Mouse (Mus musculus): ENCODE data around the gene Xrcc5.

Xrcc5 gene

DNA sequence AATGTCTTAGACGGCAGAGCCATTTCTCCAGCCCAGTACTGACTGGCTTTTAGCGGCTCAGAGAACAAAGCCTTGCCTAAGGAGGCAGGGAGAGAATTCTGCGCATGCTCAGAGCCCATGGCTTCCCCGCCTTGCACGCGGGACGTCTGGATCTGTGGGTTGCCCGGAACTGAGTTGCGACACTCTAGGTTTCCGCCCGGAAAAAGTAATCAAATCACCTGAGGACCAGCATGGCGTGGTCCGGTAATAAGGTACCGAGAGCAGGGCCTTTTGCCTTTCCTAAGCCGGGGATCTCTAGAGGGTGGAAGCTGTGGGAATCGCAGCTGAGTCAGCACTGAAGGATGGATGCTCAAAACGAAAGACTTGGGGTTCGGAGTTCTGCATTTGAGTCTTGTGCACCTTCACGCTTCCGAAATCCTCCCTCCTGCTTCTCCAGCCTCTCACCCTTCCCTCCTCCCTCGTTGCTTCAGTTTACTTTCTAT is at the start of gene Xrcc5:
Xrcc5 (plus strand) TSS at position 105 of the 482 bp plus-strand sequence.
- DNase-seq, result peak; percentile 95 to 97

DNA sequence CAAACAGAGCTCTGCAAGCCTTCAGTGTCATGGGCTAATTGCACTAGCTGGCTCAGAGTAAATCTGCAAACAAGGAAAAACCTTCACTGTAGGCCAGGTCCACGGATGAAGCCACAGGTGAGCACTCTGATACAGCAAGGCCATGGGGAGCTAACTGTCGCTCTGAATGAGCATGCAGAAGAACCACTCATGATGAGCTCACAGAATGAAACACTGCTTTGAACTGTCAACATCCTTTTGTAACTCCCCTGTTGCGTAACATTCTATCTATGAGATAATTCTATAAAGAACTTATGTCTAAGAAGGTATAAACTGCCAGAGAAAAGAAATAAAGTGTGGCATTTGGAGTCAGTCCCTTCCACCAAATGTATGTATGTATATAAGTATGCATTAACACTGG is 44.1 kb upstream of the Xrcc5 start:
- DNase-seq, result no peak

DNA sequence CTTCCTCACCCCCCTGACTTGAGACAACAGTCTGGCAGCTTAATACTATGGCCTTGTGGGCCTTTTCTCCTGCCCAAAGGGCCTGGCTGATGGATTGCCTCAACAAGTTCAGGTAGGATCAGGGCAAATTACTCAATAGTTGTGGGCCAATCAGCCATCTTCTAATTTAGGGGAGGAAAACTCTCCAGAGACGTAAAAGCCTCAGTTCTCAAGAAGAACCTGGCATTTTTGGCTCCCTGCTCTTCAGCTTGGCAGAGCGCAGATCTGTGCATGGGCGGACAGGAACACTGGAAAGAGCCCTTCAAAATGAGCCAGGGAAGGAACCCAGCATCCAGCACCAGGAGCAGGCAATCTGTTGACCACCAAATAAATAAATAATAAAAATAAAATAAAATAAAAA is 29.1 kb upstream of the Xrcc5 start:
- no peak for DNase-seq

DNA sequence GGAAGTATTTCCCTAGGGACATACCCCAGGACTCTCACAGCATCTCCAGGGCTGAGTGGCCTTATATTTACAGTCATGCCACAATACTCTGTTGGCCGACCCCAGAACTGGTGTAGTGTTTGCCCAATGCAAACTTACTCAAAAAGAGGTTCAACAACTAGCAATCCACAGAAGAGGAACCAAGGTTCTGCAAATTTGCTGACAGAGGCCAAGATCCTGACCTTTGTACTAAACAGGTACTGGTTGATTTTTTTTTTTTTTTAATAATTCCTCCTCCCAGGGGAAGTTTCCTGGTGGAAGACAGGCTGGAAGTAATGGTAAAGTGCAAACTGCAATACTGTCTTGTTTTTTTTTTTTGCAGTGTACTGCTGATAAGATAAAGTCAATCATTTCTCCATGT is 24.6 kb upstream of the Xrcc5 start:
- DNase-seq, result no peak

DNA sequence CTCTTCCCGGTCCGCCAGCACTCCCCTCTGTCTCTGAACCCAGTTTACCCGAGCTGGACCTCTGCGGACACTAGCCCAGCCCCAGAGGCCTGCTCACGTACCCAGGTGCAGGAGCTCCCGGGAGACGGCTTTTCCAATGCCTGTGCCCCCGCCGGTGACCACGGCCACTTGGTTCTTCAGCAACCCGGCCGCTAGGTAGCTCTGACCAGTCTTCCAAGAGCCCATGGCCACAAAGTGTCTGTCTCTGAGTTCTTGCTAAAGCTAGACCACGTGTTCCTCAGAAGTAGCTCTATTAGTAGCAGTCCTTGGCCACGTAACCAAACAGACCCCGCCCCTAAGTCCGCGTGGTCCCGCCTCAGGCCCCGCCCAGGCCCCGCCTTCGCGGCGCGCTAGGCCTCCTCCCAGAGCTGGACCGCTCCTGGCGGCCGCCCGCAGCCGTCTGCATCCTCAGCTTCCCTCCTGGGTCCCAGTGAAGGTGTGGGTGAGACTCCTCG is 23.2 kb upstream of the Xrcc5 start, which contains the start of the genes Pecr and Tmem169:
Pecr (minus strand) TSS at position 323 of the 494 bp plus-strand sequence.
Tmem169 (plus strand) TSS at position 378 of the 494 bp plus-strand sequence.
- peak; percentile 93 to 95 for DNase-seq

DNA sequence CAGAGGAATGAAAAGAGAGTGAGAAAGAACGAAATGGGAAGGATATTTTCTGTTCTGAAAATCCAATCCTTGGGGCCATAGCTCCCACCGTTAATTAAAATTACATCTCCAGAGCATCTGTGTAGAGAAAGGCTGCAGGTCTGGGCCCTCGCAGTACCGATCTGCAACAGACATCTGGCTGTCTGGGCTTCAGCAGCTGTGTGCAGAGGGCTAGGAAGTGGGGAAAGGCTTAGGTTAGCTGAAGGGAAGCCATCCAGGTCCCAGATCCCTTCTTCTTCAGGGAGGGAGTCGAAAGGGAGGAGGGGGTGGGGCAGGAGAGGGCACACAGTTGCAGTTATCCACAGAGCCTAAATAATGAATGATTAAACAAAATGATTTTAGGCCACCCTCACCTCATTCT is 22.7 kb upstream of the Xrcc5 start:
- peak in 1 of 2 experiments; percentile 17 for DNase-seq

DNA sequence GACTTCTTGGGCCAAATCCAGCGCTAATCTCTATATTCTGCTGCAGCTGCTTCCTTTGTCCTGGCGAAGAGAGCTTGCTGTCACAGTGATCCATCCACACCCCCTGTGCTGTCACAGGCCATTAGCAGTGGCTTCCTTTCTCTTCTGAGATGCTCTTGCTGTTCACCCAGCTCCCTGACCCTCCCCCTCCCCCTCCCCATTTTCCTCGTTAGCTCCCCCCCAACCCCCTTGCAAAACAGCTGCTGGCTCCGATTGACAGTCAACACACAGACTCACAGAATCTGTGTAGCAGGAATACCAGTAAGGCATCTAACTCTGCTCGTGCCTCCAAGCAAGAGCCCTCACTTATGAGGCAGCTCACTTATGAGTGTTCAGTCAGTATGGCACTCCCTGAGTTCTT is 20.3 kb upstream of the Xrcc5 start:
- DNase-seq, result no peak

DNA sequence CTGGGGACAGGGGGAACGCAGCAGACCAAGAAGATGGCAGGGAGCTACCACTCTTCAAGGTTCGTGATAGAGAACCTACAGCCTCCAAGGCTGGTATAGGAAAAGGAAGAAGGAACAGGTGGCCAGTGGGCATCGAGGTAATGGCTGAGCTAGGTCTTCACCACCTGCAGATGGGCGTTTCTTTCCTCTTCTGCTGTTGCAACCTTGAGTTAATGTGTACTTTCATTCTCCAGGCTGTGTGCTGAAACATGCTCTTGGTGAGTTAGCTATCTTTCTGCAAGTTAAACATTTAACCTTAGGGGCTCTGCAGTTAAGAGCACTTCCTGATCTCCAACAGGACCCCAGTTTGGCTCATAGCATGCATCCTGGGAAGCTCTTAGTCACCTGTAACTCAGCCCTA is 19.3 kb upstream of the Xrcc5 start:
- no peak for DNase-seq

DNA sequence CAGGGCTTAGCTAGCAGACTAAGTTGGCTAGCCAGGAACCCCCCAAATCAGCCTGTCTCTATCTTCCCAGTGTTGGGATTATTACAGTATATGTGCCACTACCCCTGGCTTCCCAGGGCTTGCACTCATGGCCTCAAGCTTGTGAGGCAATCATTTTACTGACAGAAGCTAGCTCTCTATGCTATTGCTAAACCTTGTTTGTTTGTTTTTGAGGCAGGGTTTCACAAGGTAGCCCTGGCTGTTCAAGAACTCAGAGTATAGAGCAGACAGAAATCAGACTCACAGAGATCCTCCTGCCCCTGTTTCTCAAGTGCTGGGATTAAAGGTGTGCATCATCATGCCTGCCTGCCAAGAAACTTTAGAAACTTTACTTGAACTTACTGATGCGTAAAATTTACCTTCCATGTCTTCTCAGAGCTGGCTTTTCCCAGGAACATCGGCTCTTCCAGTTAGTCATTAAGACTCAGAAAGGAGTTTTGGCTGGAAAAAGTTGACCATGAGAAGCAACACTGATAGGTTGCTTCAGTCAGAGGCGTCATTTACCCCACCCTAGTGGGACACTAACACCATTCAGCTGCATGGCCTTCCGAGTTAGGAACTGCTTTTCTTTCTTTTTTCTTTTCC is 18.6 kb upstream of the Xrcc5 start:
- DNase-seq, result no peak

DNA sequence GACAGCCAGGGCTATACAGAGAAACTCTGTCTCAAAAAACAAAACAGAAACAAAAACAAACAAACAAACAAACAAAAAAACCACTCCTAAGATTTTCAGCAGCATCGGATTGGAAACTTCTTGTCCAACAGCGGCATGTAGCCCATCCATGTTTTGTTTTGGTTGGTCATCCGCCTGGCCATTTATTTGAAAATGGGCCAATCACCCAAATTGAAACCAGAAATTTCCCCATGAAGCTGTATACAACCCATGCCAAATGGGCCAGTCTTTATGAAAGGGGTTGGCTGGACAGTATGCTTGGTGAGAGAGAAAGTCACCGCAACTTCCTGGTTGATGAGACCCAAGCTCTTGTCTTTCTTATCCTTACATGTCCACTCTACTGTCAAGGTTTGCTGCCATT is 16.3 kb upstream of the Xrcc5 start:
- no peak for DNase-seq

DNA sequence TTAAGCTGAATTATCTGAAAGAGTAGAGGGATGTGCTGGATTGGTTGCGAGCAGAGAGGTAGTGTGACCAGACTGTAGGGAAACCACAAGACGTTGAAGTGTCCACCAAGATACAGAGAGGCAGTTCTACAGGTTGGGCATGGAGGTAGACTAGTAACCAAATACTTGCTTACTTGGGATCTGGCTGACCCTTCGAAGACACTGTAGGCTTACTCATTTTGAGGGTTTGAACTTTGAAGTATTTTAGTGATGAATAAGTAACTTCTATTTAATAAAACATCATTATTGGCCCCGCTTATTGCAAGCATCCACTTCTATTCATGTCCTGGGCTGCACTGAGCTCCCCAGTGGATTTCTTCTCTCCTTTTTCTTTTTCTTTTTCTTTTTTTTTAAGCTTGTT is 15.8 kb upstream of the Xrcc5 start:
- no peak for DNase-seq

DNA sequence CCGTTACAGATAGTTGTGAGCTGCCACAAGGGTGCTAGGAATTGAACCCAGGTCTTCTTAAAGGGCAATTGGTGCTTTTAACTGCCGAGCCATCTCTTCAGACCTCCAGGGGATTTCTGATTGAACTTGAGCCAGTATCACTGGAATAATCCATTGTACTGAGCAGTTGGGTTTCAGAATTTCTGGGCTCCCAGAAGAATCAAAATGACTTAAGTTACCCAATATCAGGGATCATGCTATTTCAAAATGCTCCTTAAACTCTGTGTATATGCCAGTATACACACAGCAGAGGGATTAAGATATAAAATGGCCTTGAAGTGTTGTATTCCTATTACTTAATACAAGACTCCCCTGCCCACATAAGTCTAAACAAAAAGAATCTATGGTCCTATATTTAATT is 15.3 kb upstream of the Xrcc5 start:
- no peak for DNase-seq

DNA sequence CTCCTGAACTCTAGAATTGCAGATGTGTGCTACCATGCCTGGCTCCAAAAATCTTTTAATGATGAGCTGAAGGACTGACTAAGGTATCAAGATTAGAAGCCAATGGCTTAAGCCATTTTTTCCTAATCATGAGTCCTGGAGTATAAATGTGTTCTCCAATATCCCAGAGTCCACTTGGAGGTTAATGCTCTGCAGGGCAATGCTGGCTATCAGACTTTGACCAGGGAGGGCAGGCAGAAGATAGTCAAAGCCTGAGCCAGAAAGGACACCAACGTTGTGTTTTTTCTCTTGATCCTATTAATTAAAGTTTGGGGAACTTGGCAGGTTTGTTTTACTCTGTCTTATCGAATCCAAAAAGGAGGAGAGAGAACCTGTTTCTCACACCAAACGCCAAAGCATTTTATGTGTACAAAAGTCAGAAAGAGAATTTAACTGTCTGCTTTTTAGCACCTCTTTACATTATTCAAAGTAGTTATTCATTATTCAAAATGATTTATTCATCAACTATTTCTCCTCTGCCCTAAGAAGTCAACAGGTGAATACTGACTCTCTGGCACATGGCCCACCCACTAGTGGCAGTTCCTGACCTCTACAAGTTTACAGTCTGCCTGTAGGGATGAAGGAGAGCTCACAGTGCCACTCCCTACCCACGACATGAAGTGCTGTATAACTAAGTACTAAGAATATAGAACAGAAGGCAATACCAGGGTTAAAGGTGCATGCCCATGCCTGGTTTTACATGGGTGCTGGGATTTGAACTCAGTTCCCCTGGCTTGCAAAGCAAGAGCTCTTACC is 13.2 kb upstream of the Xrcc5 start:
- DNase-seq, result no peak

DNA sequence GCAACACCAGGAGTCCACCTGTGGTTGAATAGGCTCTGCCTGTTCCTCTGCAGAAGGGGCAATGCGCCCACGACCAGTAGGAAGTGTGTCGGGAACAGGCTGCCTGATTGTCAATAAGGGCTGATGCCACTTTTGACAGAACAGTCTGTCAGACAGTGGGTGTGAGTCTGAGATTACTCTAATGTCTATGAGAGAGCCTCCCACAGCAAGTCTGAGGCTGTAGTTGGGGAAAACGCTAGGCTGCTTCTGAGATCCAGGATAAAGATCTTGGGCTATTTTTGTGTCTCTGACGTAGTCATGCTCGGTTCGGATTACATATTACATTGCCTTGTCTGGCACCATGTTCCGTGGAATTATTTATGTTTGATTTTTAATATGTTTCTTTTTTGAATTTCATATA is 11.5 kb upstream of the Xrcc5 start:
- DNase-seq, result no peak

DNA sequence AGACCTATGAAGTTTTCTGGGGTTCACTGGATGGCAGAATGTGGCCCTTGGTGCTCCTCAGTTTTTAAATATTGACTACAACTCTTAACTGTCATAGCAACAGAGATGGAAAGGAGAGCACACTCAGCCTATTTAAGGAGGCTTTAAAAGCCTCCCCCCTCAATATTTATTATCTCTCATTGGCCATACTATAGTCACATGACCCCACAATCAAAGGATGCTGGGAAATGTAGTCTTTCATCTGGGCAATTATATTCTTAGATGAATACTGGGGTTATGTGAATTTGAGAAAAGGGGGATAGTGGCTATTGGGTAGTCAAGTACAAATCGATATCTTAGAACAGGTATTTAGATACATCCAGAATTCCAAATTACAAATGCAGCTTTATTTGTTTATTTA is 5.4 kb upstream of the Xrcc5 start:
- no peak for DNase-seq

DNA sequence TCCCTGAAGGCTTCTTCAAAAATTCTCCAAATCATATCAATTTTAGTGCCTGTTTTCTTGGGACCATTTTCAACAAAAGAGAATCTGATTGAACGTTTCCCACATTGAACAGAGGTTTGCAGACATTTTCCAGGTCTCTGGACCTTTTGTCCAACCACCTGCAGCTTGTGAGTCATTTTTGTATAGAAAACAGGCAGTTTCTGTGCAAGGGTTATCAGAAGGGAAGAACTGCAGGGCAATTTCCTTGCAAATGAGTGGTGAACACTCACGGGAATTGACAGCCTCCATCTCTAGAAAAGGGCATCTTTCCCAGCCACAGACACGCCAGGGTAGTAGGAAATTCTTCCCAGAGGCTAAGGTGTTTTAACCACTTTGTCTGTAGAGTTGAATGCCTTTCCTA is 980 bp upstream of the Xrcc5 start:
- no peak for DNase-seq

DNA sequence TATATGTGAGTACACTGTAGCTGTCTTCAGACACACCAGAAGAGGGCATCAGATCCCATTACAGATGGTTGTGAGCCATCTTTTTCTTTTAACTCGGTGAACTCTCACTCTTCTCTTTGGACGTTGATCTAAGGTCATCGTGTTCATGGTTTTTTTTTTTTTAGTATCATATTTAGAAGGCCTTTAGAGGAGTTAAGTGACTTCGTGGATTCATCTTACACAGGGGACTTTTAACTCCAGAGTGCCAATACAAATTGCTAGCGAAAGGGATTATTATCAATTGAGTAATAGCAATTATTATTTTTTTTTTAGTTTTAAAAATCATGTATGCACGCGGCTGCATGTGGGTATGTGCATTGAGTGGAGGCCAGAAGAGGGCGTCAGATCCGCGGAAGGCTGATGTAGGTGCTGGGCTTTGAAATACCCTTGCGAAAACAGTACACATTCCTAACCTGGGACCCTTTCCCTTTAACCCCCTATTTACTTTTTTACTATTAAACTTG is 491 bp upstream of the Xrcc5 start:
- peak; percentile 53 to 57 for DNase-seq

DNA sequence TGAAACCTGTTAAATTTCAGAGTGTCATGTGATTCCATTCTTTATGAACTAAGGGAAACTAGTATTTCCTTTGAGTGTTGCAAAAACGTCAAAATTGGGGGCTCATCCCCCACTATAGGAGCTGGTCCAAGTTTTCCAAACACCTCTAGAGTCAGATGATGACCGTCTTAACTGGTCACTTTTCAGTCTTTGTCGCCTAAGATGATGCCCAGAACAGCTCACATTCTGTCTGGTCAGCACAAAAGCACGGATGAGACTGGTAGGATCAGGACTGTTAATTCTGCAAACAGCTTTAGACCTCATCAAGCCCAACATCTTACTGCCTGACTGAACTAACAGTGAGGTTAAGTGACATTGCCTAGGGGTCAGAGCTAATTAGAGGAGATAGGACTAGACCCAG is 1.7 kb downstream of the Xrcc5 start:
- DNase-seq, result no peak

DNA sequence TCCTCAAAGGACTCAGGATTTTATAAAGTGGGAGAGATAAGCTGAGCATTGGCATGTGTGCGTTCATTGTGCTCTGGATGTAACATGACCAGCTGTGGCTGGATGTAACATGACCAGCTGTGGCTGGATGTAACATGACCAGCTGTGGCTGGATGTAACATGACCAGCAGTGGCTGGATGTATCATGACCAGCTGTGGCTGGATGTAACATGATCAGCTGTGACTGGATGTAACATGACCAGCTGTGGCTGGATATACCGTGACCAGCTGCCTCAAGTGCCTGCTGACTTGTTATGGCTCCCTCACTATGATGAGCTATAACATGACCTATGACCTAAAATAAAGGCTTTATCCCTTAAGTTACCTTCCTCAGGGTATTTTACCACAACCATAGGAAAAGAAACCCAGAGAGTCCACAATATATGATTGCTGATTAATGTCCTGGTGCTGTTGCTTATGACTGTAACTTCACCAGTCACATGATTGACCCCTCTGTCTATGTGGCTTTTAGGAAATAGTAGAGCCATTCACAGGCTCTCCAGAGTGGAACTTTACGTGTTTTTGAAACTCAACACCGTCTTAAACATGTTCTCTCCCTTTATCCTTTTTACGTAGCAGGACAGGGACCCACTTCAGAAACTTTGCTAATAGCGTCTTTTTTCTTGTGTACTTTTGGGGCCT is 2.7 kb downstream of the Xrcc5 start:
- DNase-seq, result no peak

DNA sequence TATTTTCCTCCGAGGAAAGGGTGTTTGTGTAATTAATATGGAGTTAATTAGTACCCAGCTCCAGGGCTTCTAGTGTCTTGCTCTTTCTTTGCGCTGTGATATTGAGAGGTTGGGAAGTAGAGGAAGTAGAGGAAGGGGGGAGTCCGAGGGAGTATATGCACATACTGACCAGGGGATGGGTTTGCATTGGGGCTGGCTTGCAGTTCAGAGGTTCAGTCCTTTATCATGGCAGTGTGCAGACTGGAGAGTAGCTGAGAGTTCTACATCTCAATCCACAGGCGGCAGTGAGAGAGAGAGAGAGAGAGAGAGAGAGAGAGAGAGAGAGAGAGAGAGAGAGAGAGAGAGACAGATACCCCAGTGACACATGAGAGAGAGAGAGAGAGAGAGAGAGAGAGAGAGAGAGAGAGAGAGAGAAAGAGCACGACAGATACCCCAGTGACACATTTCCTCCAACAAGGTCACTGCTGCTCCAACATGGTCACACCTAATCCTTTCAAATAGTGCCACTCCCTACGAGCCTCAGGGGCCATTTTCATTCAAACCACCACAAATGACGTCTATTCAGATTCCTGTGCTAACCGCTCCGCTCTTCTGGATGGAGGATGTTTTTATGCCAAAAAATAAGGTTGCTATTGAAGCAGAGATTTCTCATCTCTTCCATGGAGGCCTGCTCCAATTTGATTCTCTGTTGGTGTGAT is 5.6 kb downstream of the Xrcc5 start:
- DNase-seq, result no peak

DNA sequence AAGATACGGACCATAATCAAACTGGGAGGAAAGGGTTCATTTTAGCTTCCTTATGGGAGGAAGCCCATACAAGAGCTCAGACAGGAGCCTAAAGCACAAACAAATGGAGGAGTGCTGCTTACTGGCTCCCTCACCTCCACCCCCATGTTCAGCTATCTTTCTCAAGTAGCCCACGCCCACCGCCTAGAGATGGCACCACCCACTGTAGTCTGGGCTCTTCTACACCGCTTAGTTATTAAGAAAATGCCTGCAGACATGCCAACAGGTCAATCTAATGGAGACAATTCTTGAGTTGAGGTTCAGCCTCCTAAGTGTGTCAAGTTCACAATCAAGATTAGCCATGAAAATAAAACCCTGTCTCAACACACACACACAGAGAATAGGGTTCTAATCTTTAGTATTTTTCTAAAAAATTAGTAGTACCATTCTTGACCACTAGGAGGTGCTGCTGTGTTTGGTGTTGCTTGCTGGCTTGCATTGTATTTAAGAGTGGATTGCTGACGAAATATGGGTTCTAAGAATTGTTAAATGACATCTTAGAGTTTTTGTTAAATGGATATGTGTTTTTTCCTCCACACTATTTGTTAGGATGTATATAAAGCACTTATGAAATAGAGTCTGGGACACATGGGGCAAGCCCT is 6.3 kb downstream of the Xrcc5 start:
- DNase-seq, result no peak

DNA sequence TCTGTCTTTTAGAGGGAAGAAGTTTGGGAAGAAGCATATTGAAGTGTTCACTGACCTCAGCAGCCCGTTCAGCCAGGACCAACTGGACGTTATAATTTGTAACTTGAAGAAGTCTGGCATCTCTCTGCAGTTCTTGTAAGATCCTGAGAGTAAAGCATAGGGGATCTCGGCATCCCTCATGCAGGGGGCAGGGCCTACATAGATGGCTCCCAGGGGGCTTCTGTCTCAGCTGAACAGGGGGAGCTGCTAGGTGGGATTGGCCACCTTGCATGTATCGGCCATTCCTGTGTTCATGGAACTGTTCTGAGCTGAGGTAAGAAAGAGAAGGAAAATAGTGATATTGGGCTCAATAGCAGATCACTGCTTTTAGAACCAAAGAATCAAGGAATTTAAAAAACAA is 8.2 kb downstream of the Xrcc5 start:
- DNase-seq, result no peak

Measured in cerebellum, postnatal 36 days (tissue).